Mouse (Mus musculus): Measurements from ENCODE around the gene Bloc1s6.

The Bloc1s6 gene

DNA sequence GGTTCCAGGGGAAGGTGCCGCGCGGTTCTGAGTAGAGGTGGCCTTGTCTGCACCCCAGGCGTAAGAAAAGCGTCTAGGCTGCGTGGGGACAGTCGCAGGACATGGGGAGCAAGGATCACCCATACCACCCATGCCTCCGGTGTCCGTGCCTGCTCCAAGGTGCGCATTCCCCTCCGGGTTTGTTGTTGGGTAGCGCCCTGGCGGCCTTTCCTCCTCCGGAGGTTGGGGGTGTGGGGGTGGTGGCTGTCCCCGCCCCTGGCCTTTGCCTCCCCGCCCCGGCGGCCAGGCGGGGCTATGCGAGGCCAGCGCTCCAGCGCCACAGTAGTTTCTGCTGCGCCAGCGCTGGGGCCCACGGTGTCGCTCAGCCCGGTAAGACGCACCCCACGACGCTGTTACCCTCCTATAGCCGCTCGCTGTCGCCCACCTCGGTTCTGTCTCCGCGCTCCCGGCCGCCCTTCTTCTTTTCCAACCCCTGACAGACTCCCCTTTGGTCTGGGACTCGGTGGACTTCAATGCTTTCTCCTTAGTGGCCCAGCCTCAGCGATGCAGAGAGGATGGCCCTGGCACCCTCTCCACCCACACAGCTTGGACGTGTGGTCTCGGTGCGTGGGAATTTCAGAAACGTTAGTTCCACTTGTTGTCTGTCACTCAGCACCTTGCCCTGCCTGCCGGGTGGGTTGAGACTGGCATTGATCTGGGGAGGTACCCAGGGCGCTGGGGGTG is 26.9 kb downstream of the Bloc1s6 start, which contains the start of gene Sqor:
Gene Sqor (plus strand): TSS at position 167 of the 723 bp plus-strand sequence.
- peak; percentile 62 for DNase-seq

DNA sequence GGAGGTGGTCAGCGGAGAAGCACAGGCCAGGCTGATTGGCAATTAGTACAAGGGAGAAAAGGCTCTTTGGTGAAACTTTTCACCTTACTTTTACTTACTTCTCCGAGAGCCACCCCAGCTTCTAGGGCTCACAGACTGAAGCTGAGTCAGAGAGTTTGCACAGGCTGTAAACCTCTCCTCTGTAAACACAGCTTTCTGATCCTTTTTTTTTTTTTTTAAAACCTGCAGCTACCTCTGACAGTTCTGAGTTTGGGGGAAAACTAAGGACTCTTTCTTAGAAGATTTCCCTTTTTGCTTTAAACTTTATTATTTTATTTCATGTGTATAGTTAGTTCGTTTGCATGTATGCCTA is 27.5 kb downstream of the Bloc1s6 start:
- no peak for DNase-seq

- DNase-seq, result no peak
Measured at GRCm38 (mm10) chr2:122771002-122771401, 32.7 kb downstream of the Bloc1s6 start.

GRCm38 (mm10) chr2:122772899-122773298 is 34.6 kb downstream of the Bloc1s6 start:
- no peak for DNase-seq

DNA sequence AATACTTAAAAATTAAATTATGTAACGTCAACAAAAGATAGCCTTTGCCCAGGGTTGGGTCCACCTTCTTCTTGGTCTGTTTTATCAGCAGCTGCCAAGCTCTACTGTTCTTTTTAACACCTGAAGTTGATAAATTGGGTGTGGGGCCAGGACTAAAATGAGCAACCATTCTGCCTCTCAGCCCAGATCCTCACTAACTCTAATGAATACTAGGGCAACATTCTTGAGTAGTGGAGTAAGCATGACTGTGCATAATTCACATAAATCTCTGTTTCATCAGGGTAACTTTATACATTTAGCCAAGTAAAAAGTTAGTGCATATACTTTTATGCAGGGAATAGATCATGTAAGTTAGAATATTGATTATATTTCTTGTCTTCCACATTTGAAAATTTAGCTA is 37.2 kb downstream of the Bloc1s6 start:
- DNase-seq, result no peak

DNA sequence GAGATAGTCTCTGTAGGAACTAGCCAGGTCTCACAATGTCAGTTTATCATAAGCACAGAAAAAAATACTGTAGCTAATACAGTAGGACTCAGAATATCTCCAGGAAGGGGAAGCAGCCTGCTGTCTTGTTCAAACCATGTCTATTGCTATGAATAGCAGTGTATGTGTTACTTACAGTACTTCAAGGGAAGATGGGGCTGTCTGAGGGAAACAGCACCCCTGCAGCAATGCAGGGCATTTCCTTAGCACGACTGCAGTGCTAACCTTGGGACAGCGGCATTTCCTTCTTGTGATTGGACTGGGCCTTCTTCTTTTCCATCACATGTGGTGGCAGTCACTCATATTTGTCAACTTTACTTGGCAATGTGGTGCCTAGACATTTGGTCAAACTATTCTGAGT is 38.5 kb downstream of the Bloc1s6 start:
- no peak for DNase-seq

DNA sequence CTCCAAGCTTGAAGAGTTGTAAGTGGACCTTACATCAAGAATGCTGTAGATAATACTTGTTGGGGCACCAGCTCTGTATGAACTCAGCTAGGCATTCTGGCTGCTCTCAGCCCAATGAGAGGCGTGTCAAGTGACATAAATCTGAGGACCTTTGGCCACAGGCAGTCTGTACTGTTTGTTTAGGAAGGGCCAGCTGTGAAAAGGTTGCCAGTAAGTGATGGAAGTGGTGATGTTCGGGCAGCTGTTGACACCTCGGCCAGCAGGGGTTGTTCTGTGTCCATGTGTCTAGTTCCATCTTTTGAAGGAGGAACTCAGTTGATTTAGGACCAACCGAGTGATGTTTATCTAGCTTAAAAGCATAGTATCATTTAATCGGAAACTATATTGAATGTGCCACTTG is 41.7 kb downstream of the Bloc1s6 start:
- no peak for DNase-seq

DNA sequence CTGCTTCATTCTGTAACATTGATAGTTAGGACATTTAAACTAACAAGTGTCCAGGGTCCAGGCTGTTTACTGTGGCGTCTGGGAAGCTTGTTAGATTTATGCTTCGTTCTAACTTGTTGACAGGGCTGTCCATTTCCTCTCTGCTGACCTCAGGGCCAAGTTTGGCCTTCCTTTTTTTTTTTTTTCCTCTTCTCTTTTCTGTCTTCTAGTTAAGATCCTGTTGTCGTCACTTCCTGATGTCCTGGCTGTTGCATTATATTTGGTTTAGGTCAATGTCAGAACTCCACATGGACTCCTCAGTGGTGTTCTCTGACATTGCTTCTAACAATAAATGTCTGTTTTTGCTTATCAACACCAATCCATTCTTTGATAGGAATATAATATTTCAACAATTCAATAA is 42.1 kb downstream of the Bloc1s6 start:
- no peak for DNase-seq

DNA sequence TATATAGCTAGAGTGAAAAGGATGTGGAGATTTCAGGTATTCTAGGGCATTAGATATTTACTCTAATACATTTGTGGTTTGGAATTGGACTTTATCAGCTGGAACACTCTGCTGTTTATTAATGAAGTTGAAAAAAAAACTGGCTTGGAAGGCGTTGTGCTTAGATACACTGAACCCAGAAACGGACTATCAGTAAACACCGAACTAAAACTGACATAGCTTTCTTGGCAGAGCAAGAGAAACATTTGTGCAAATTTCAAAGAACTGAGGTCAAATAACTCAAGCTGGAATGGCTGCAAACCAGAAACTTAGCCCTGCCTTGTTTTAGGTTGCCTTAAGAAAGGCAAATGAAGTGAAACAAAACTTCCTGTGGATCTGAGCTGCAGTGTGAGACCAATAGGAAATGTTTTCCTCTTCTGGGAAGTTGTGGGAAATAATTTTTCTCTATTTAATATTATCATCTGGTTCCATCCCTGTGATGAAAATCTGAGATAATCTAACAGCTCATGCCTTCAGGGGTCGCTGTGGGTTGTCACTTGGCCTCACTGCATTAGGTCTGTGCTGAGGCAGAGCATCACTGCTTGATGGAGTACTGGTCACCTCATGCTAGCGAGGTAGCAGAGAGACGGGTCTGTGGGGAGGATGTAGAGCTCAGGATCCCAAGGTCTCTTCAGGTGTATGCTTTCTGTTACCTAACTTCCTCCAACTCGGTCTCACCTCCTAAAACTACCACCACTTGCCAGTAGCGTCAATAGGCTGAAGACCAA is 43.5 kb downstream of the Bloc1s6 start:
- no peak for DNase-seq

- DNase-seq, result no peak
Measured at GRCm38 (mm10) chr2:122783730-122784129, 45.4 kb downstream of the Bloc1s6 start.

DNA sequence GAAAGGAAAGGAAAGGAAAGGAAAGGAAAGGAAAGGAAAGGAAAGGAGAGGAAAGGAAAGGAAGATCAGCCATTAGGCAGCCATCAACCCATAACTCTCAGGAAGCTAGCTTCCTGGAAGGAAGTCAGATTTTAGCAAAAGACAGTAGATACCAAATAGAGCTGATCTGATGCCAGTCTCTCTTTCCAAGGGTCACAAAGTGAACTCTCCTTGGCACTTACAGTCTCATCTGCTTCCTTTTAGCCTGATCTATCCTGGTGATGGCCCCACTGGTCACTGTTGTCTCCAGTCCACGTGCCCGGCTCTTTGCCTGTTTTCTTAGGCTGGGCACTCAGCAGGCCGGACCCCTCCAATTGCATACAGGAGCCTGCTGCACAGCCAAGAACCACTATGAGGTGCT is 46.4 kb downstream of the Bloc1s6 start:
- no peak for DNase-seq

- DNase-seq, result no peak
Measured at GRCm38 (mm10) chr2:122786167-122786566, 47.9 kb downstream of the Bloc1s6 start.

GRCm38 (mm10) chr2:122789311-122789710 is 51.0 kb downstream of the Bloc1s6 start:
- DNase-seq, result peak; percentile 42

GRCm38 (mm10) chr2:122789730-122790129 is 51.4 kb downstream of the Bloc1s6 start:
- no peak for DNase-seq

Data from thymus, postnatal 25 days (tissue).